Mouse (Mus musculus): ENCODE data around the gene Tnfrsf1a. TPM values are rescaled to one million over a fixed set of nuclear protein-coding genes. Genes with fewer than 3 reads are reported as not detected.

Tnfrsf1a gene
- polyA plus RNA-seq, 1 experiment, result 21.0 TPM

DNA sequence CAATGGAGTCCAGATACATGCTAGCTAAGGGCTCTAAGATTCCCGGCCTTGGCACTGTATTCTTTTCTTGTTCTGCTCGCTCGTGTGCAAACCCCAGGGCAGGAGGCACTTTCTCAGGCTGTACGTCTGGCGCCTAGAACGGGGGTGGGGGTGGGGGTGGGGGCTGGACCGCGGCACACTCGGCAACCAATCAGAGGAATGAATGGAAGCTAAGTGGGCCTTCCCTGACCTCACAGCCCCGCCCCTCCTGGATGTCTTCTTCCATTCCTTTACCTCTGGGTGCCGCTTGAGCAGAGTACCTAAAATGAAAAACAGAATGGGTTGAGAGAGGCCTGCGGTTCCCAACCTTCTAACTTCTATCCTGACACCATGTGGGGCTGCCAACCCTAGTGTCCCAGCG, 40.2 kb upstream of the Tnfrsf1a start:
- H3K4me3 ChIP-seq (ENCODE audit: control insufficient read depth, low read depth, low read length), result no peak overlapping the region

DNA sequence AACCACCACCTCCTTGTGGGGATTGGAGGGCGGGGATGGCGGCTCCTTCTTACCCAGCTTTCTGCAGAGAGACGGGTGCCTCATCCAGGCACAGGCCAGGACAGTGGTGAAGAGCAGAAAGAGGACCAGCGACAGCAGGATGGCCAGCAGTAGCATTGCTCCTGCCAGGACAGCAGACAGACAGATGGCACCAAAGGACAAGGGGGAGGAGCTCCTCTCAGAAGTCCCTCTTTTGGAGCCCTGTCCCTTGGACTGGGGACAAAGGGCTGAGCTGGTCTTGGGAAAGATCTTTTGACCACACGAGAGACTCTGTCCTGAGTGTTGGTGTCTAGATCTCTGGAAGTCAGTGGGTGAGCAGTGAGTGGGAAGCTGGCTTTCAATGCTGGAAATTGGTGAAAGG, 39.8 kb upstream of the Tnfrsf1a start:
- H3K4me1 ChIP-seq (ENCODE audit: control insufficient read depth, insufficient read depth, low read length), result peaks cover 16% of the 10 kb centered on the region
- no peaks in the 10 kb centered on the region; the same call in 1 of the 2 replicates for H3K36me3 ChIP-seq (ENCODE audit: control insufficient read depth, insufficient read depth, low read length)
- no peaks in the 10 kb centered on the region for H3K27me3 ChIP-seq (ENCODE audit: control insufficient read depth, insufficient read depth, low read length)
- no peak overlapping the region for H3K27ac ChIP-seq (ENCODE audit: control insufficient read depth, insufficient read depth, low read depth, low read length)
- TF ChIP-seq CTCF (IDR thresholded peaks at IDR 0.05; ENCODE audit: control insufficient read depth, insufficient read depth, insufficient replicate concordance, low read depth, low read length) (no peak), POLR2A (IDR thresholded peaks at IDR 0.05; ENCODE audit: control insufficient read depth, low read depth, low read length) (no peak)
- no peak overlapping the region for H3K4me3 ChIP-seq (ENCODE audit: control insufficient read depth, low read depth, low read length)

More for the DNA sequence above, 40.2 kb upstream of the Tnfrsf1a start:
- H3K27me3 ChIP-seq (ENCODE audit: control insufficient read depth, insufficient read depth, low read length), result no peaks in the 10 kb centered on the region
- TF ChIP-seq CTCF (IDR thresholded peaks at IDR 0.05; ENCODE audit: control insufficient read depth, insufficient read depth, insufficient replicate concordance, low read depth, low read length) (no peak), POLR2A (IDR thresholded peaks at IDR 0.05; ENCODE audit: control insufficient read depth, low read depth, low read length) (no peak)
- H3K36me3 ChIP-seq (ENCODE audit: control insufficient read depth, insufficient read depth, low read length), result no peaks in the 10 kb centered on the region; the same call in 1 of the 2 replicates
- peaks cover 11% of the 10 kb centered on the region for H3K4me1 ChIP-seq (ENCODE audit: control insufficient read depth, insufficient read depth, low read length)
- no peak overlapping the region for H3K27ac ChIP-seq (ENCODE audit: control insufficient read depth, insufficient read depth, low read depth, low read length)

DNA sequence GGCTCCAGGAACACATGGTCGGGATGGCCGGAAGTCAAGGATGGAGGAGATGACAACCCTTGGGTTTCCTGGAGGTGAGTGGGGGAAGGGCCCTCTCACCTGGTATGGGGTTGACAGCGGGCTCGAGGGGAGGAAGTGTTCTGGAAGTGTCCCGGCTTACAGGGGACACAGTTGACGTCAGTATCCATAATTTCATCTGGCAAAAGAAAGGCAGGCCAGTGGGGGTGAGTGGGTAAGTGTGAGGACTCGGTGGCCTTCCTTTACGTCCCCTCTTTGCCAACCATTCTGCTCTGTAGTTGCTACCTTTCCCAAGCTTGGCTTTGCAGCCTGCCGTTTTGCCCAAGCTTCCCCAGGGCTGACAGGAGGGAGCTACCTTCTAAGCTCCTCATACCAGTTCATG, 37.0 kb upstream of the Tnfrsf1a start:
- Histone ChIP-seq H3K27me3 (ENCODE audit: control insufficient read depth, insufficient read depth, low read length) (no peaks in the 10 kb centered on the region), H3K36me3 (ENCODE audit: control insufficient read depth, insufficient read depth, low read length) (no peaks in the 10 kb centered on the region; the same call in 1 of the 2 replicates), H3K4me3 (ENCODE audit: control insufficient read depth, low read depth, low read length) (no peak overlapping the region), H3K4me1 (ENCODE audit: control insufficient read depth, insufficient read depth, low read length) (peaks cover 17% of the 10 kb centered on the region), H3K27ac (ENCODE audit: control insufficient read depth, insufficient read depth, low read depth, low read length) (no peak overlapping the region)
- TF ChIP-seq CTCF (IDR thresholded peaks at IDR 0.05; ENCODE audit: control insufficient read depth, insufficient read depth, insufficient replicate concordance, low read depth, low read length) (no peak), POLR2A (IDR thresholded peaks at IDR 0.05; ENCODE audit: control insufficient read depth, low read depth, low read length) (no peak)

DNA sequence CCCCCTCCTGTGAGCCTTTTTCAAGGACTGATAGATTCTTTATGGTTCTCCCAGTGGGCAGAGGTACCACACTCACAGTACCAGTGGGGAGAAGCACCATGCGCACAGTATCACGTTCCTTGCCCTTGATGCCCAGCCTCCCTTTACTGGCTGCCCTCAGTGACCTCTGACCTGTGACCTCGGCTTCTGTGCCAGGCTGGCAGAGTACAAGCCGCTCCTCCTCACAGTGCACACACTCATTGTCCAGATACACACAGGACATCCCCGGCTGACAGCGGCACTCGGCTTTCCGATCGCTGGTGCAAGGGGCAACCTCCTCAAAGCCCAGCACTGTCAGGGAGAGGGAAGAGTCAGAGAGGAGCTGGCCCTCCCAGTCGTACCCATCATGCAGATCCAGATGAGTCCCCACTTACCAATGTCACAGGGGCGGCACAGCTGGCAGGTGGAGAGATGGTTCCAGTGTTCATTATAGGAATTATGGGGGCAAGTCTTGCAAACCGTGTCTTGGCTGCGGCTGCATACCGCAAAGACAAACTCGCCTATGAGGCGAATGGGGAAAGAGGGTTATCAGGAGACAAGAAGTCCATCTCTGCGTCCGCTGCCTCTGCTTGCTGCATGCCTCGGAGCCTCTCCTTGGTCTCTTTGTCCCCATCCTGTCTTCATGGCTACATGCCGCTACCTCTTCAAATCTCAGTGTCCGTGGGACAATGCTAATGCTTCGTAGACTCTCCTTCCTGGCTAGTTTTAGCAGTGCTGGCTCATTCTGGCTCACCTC, 36.4 kb upstream of the Tnfrsf1a start:
- peaks cover 17% of the 10 kb centered on the region for H3K4me1 ChIP-seq (ENCODE audit: control insufficient read depth, insufficient read depth, low read length)
- H3K36me3 ChIP-seq (ENCODE audit: control insufficient read depth, insufficient read depth, low read length), result no peaks in the 10 kb centered on the region; the same call in 1 of the 2 replicates
- no peak for TF ChIP-seq CTCF (IDR thresholded peaks at IDR 0.05; ENCODE audit: control insufficient read depth, insufficient read depth, insufficient replicate concordance, low read depth, low read length)
- TF ChIP-seq POLR2A (IDR thresholded peaks at IDR 0.05; ENCODE audit: control insufficient read depth, low read depth, low read length), result no peak
- no peak overlapping the region for H3K27ac ChIP-seq (ENCODE audit: control insufficient read depth, insufficient read depth, low read depth, low read length)
- H3K4me3 ChIP-seq (ENCODE audit: control insufficient read depth, low read depth, low read length), result peak overlapping the region; percentile 83
- H3K27me3 ChIP-seq (ENCODE audit: control insufficient read depth, insufficient read depth, low read length), result no peaks in the 10 kb centered on the region

DNA sequence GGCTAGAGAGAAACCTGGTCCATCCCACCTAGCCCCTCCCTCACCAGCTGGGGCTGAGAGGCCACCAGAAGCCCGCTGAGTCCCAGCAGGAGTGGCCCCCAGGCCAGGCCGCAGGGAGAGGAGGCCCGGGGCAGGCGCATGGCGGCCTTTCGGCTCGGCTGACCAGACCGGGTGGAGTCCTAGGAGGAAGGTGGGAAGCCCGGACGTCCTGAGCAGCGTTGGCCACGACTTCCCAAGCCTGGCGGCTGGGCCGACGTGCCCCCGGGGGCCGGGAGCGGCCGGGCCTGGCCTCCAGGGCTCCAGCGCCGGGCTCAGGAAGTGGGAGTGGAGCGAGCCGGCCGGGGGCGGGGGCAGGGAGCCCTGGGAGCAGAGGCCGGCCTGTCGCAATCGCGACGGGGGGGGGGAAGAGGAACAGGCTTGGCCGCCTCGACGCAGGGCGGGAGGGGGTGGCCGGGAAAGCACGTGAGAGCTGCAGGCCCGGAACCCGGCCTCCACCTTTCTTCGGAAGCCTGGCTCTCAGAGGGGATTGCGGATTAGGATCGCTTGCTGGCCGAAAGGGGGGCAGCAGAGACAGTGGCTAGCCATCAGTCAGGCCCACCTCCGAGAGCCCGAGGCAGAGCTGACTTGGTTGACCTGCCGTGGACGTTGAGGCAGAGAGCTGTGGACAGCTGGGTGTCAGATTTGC, 35.5 kb upstream of the Tnfrsf1a start, which contains the start of gene Ltbr:
Gene Ltbr, minus strand, starts transcription at position 340 of the 685 bp plus-strand sequence.
- H3K4me3 ChIP-seq (ENCODE audit: control insufficient read depth, low read depth, low read length), result peak within 1 kb of the TSS; percentile 83
- H3K36me3 ChIP-seq (ENCODE audit: control insufficient read depth, insufficient read depth, low read length), result no peaks in the 10 kb centered on the region; the same call in 1 of the 2 replicates
- H3K27ac ChIP-seq (ENCODE audit: control insufficient read depth, insufficient read depth, low read depth, low read length), result peak within 1 kb of the TSS; percentile 43; the same call in 1 of the 2 replicates
- no peak for TF ChIP-seq CTCF (IDR thresholded peaks at IDR 0.05; ENCODE audit: control insufficient read depth, insufficient read depth, insufficient replicate concordance, low read depth, low read length)
- no peak; the same call in 1 of the 2 replicates for TF ChIP-seq POLR2A (IDR thresholded peaks at IDR 0.05; ENCODE audit: control insufficient read depth, low read depth, low read length)
- H3K27me3 ChIP-seq (ENCODE audit: control insufficient read depth, insufficient read depth, low read length), result no peaks in the 10 kb centered on the region
- H3K4me1 ChIP-seq (ENCODE audit: control insufficient read depth, insufficient read depth, low read length), result peaks cover 16% of the 10 kb centered on the region

DNA sequence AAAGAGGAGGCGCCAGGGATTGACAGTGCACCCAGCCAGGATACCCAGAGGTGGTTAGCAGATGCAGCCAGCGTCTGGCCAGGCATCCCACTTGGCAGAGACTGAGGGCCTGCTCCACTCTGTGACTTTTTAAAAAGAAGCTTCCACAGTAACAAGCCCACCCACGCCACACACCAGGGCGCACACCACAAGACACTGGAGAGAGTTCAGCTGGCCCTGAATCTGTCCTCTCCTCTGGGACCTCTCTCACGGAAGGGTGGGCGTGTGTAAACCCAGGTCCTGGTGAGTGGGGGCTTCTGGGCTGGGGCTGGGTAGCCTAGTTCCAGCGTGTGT, 35.0 kb upstream of the Tnfrsf1a start:
- peak overlapping the region; percentile 67 for H3K4me3 ChIP-seq (ENCODE audit: control insufficient read depth, low read depth, low read length)
- H3K27ac ChIP-seq (ENCODE audit: control insufficient read depth, insufficient read depth, low read depth, low read length), result peak overlapping the region; percentile 43; the same call in 1 of the 2 replicates
- H3K27me3 ChIP-seq (ENCODE audit: control insufficient read depth, insufficient read depth, low read length), result no peaks in the 10 kb centered on the region
- TF ChIP-seq CTCF (IDR thresholded peaks at IDR 0.05; ENCODE audit: control insufficient read depth, insufficient read depth, insufficient replicate concordance, low read depth, low read length) (no peak), POLR2A (IDR thresholded peaks at IDR 0.05; ENCODE audit: control insufficient read depth, low read depth, low read length) (no peak)
- no peaks in the 10 kb centered on the region; the same call in 1 of the 2 replicates for H3K36me3 ChIP-seq (ENCODE audit: control insufficient read depth, insufficient read depth, low read length)
- peaks cover 12% of the 10 kb centered on the region for H3K4me1 ChIP-seq (ENCODE audit: control insufficient read depth, insufficient read depth, low read length)

DNA sequence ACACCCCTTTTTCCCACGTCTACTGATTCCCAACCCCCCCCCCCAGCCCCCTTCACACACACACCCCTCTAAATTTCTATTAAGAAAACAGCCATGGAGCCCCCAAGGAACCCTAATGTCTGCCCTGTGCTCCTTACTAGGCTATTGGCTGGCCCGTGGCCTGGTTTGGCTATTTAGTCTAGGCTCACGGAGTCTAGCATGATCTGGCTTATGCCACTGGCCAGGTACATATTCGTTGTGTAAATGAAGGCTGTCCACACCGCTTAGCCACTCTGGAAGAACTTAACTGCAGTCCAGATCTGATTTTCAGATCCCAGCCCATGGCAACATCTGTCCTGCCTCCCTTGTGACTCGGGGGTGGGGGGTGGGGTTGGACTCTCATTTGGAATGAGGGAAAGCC, 34.4 kb upstream of the Tnfrsf1a start:
- Histone ChIP-seq H3K36me3 (ENCODE audit: control insufficient read depth, insufficient read depth, low read length) (no peaks in the 10 kb centered on the region; the same call in 1 of the 2 replicates), H3K4me3 (ENCODE audit: control insufficient read depth, low read depth, low read length) (no peak overlapping the region), H3K4me1 (ENCODE audit: control insufficient read depth, insufficient read depth, low read length) (peaks cover 9% of the 10 kb centered on the region), H3K27me3 (ENCODE audit: control insufficient read depth, insufficient read depth, low read length) (no peaks in the 10 kb centered on the region), H3K27ac (ENCODE audit: control insufficient read depth, insufficient read depth, low read depth, low read length) (no peak overlapping the region)
- TF ChIP-seq POLR2A (IDR thresholded peaks at IDR 0.05; ENCODE audit: control insufficient read depth, low read depth, low read length) (no peak), CTCF (IDR thresholded peaks at IDR 0.05; ENCODE audit: control insufficient read depth, insufficient read depth, insufficient replicate concordance, low read depth, low read length) (no peak)
